Mouse (Mus musculus) heart, adult 2 months (tissue): ENCODE results near the gene Lmbrd1. TPM values are rescaled to one million over a fixed set of nuclear protein-coding genes. Genes with fewer than 3 reads are reported as not detected.

ENCODE experiments used
- DNase-seq, 2 experiments: peaks; one replicate each; pipeline ENCODE4 v3.0.0; 2021
- H3K27ac ChIP-seq: fragments of 200-600 bp; 2 replicates; pipeline ENCODE4 v1.8.1; 2022
- H3K27me3 ChIP-seq: fragments of 200-500 bp; 2 replicates; pipeline ENCODE4 v1.6.1; 2012; ENCODE audit warnings: mild to moderate bottlenecking, low read length, inconsistent platforms, mixed read lengths; ENCODE audit not compliant: control insufficient read depth, insufficient read depth
- H3K36me3 ChIP-seq: fragments of 200-500 bp; 2 replicates; pipeline ENCODE4 v1.6.1; 2012; ENCODE audit warnings: low read length, inconsistent platforms; ENCODE audit not compliant: control insufficient read depth, insufficient read depth
- H3K4me1 ChIP-seq: fragments of 200-500 bp; 2 replicates; pipeline ENCODE4 v1.6.1; 2011; ENCODE audit warnings: low read length; ENCODE audit not compliant: control insufficient read depth, insufficient read depth
- H3K4me3 ChIP-seq: fragments of 200-600 bp; 2 replicates; pipeline ENCODE4 v1.8.1; 2022
- H3K79me2 ChIP-seq: fragments of 200-500 bp; replicated peaks from 2 replicates; pipeline ENCODE4 v1.6.1; 2012; ENCODE audit warnings: mild to moderate bottlenecking, inconsistent platforms, low read length, moderate library complexity, mixed read lengths; ENCODE audit not compliant: control insufficient read depth, insufficient read depth
- H3K9ac ChIP-seq: fragments of 200-500 bp; 2 replicates; pipeline ENCODE4 v1.6.1; 2012; ENCODE audit warnings: low read depth, mild to moderate bottlenecking, control low read depth, inconsistent platforms, low read length, mixed read lengths
- CTCF ChIP-seq: fragments of 200-600 bp; IDR thresholded peaks from 2 replicates; pipeline ENCODE4 v1.8.1; 2022; ENCODE audit warnings: antibody characterized with exemption, mild to moderate bottlenecking, moderate library complexity
- EP300 ChIP-seq: fragments of 200-500 bp; IDR thresholded peaks from 2 replicates; pipeline ENCODE4 v1.6.1; 2011; ENCODE audit warnings: low read depth, low read length, control low read depth; ENCODE audit not compliant: insufficient read depth
- POLR2A ChIP-seq: fragments of 200-500 bp; IDR thresholded peaks from 2 replicates; pipeline ENCODE4 v1.6.1; 2011; ENCODE audit warnings: mild to moderate bottlenecking, low read depth, low read length, control low read depth; ENCODE audit not compliant: insufficient read depth
- WGBS: fragments of 180-500 bp; shearing (Covaris S2); methylation state at CpG from one replicate; pipeline ENCODE4 v1.1.7; 2018; 5-methylcytosine and 5-hydroxymethylcytosine counted together
- intact Hi-C: fragments of 180-260 bp; cut with DNase I; formaldehyde crosslinking; loops from one replicate; pipeline ENCODE4 v1.15.1; 2025
- polyA plus RNA-seq: library from polyadenylated mRNA; depleted of rRNA; stranded (reverse); fragments of >200 nt; gene quantifications from 2 replicates; pipeline ENCODE4 v1.2.3, GENCODE M21; 2012
- total RNA-seq, 2 experiments: library from RNA; stranded (reverse); gene quantifications; 2 replicates each; pipeline ENCODE4 v1.2.3; 2021

Lmbrd1 gene
- total and polyA plus RNA-seq, 3 experiments = 26.0 to 49.0 (median 39.7) TPM

DNA sequence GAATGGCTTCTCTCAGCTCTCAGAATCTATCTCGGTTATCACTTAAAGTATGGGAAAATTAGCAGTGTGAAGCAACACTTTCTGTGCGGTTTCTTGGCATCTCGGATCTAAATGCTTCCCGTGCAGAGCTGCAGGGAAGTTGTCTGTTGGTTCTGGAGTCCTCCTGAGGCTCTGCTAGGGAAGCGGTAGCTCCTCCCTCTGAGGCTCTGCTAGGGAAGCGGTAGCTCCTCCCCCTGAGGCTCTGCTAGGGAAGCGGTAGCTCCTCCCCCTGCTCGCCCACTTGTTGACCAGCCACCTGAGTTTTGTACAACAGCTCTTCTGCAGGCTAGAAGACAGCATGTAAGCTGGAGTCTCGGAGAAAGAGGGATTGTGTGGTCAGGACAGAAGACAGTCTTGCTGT lies 20.9 kb downstream of the Lmbrd1 start:
- WGBS = 13% methylated on average over 9 of the region's 9 CpGs
- Histone ChIP-seq H3K27me3 (no peaks in the 10 kb centered on the region), H3K4me3 (0 out of 2 replicates have a peak overlapping the region, but pooled peaks have one; percentile 18), H3K36me3 (peaks cover 14% of the 10 kb centered on the region), H3K27ac (peak overlapping the region; percentile 34), H3K79me2 (no peaks in the 10 kb centered on the region), H3K4me1 (peaks cover 9% of the 10 kb centered on the region), H3K9ac (peak overlapping the region; percentile 3; the same call in 1 of the 2 replicates)
- TF ChIP-seq EP300 (no peak), CTCF (no peak)
- intact Hi-C loops = loop anchor here (1.0 kb wide), 1 partner anchor 21 kb away; the partner anchor contains the start of gene Lmbrd1
- peak; percentile 56 to 65 for DNase-seq

DNA sequence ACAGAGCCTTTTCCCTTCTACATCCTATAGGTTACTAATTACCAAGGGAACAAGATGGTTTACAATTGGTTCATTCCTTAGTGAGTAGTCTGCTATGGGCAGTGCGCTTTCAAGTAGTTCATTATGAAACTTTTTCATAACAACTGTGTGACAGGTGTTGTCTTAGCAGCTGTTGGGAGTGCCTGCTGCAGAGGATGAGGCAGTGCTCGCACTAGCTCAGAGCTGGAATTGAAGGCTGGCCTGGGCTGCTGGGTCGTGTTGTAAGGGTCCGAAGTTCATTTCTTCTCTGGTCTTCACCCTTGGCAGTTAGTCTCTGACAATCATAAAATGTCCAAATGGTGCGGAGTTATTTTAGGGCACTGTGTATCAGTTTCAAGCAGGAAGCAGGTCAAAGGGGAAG lies 21.8 kb downstream of the Lmbrd1 start:
- TF ChIP-seq EP300 = no peak
- no peak for TF ChIP-seq CTCF
- no peak for TF ChIP-seq POLR2A
- peak overlapping the region; percentile 34 for H3K27ac ChIP-seq
- H3K79me2 ChIP-seq = no peaks in the 10 kb centered on the region
- 55% methylated on average over 5 of the region's 5 CpGs for WGBS
- no peak overlapping the region for H3K9ac ChIP-seq
- no peak overlapping the region for H3K4me3 ChIP-seq
- peaks cover 9% of the 10 kb centered on the region for H3K4me1 ChIP-seq
- H3K36me3 ChIP-seq = peaks cover 14% of the 10 kb centered on the region
- no peak for DNase-seq
- intact Hi-C loops = no loop called here
- no peaks in the 10 kb centered on the region for H3K27me3 ChIP-seq

DNA sequence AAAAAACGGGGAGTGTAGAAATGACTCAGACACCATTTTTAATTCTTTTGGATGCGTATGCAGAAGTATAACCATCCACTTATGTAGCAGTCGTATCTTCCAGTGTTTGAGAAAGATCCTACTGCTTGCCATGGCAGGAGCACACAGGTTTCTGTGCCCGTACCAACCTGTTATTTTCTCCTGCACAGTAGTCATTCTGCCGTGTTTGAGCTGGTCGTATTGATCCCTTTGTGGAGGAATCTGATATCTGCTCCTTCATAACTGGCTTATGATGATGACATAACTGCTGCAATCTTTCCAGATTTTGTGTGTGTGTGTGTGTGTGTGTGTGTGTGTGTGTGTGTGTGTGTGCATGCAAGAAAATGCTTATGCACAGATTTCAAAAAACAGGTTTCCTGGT lies 25.4 kb downstream of the Lmbrd1 start:
- H3K4me1 ChIP-seq = peaks cover 6% of the 10 kb centered on the region
- intact Hi-C loops = no loop called here
- TF ChIP-seq EP300 (no peak), CTCF (no peak), POLR2A (no peak)
- H3K27me3 ChIP-seq = no peaks in the 10 kb centered on the region
- H3K79me2 ChIP-seq = no peaks in the 10 kb centered on the region
- no peak for DNase-seq
- WGBS = 83% methylated on average over 6 of the region's 6 CpGs
- H3K36me3 ChIP-seq = peaks cover 12% of the 10 kb centered on the region
- H3K9ac ChIP-seq = no peak overlapping the region
- H3K27ac ChIP-seq = no peak overlapping the region
- no peak overlapping the region for H3K4me3 ChIP-seq

DNA sequence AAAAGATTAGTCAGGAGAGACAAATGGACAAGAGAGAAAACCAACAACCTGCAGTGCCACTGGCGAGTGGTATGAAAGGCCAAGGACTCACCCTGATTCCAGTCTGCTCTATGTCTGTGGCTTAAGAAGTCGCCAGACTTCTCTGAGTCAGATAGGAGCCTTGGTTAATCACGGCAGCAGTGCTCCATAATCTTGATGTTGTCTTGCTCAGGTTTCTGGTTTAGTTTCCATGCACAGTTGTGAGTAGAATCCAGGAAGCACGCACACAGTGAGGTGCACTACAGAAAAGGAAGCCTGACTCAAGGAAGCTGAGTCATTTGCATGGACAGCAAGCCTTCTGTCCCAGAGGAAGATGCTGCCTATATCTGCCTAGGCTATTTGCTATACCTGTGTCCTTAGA lies 37.9 kb downstream of the Lmbrd1 start:
- intact Hi-C loops = no loop called here
- Histone ChIP-seq H3K4me1 (no peaks in the 10 kb centered on the region), H3K79me2 (no peaks in the 10 kb centered on the region), H3K27ac (no peak overlapping the region), H3K9ac (no peak overlapping the region), H3K36me3 (no peaks in the 10 kb centered on the region; the same call in 1 of the 2 replicates), H3K4me3 (no peak overlapping the region), H3K27me3 (no peaks in the 10 kb centered on the region)
- 90% methylated on average over 4 of the region's 4 CpGs for WGBS
- no peak for DNase-seq
- no peak for TF ChIP-seq CTCF
- no peak for TF ChIP-seq EP300
- TF ChIP-seq POLR2A = no peak

DNA sequence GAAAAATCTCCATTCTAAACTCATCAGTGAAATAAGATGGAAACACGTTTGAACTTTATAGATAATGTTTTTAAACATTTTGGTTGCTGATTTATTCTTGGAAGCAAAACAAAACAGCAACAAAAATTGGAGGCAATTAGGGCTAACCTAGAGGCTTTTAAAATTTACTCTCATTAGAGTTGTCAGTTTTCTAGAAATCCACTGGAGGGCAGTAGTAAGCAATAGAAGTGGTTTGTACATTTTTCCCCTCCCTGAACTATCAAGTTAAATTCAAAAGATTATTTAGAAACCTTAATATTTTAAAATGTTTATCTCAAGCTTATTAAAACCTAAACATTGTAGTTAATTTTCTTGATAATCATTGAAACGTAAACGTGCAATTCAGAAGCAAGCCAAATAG lies 41.2 kb downstream of the Lmbrd1 start:
- WGBS = 62% methylated on average over 3 of the region's 3 CpGs
- no peaks in the 10 kb centered on the region for H3K4me1 ChIP-seq
- intact Hi-C loops = no loop called here
- H3K27ac ChIP-seq = no peak overlapping the region
- no peaks in the 10 kb centered on the region; the same call in 1 of the 2 replicates for H3K36me3 ChIP-seq
- no peaks in the 10 kb centered on the region for H3K27me3 ChIP-seq
- no peak overlapping the region for H3K4me3 ChIP-seq
- no peaks in the 10 kb centered on the region for H3K79me2 ChIP-seq
- H3K9ac ChIP-seq = no peak overlapping the region
- DNase-seq = no peak
- TF ChIP-seq CTCF (peak; percentile 70), EP300 (no peak), POLR2A (no peak)

DNA sequence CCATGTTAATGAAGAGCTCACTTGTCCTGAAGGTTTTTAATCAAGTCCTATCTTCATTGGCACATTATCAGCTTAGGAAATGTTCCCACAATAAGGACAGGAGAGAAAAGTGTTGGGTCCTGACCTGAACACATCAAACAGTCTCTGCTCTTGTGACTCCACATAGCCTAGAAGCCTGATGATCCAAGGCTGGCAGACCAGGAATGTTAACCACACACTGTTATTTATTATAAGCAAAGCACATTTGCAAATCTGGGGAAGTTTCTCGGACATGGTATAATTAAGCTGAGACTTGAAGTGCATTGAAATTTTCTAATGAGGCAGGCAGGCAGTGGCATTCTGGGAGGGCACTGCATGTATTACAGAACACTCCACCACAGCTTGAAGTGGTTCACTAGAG lies 41.8 kb downstream of the Lmbrd1 start:
- Histone ChIP-seq H3K4me3 (no peak overlapping the region), H3K9ac (no peak overlapping the region), H3K27me3 (no peaks in the 10 kb centered on the region), H3K4me1 (no peaks in the 10 kb centered on the region), H3K79me2 (no peaks in the 10 kb centered on the region), H3K27ac (no peak overlapping the region), H3K36me3 (no peaks in the 10 kb centered on the region; the same call in 1 of the 2 replicates)
- TF ChIP-seq CTCF = no peak
- TF ChIP-seq EP300 = no peak
- WGBS = 91% methylated on average over 1 of the region's 1 CpGs
- intact Hi-C loops = no loop called here
- DNase-seq = no peak
